Mouse (Mus musculus) right cerebral cortex, postnatal 10 days (tissue): ENCODE measurements around the gene Loxl1.
"Not testable (repeated sequence)": the region's sequence is repeated elsewhere in the genome, so short reads cannot be mapped to it uniquely, and the experiment has no call there.

ENCODE experiments used
- DNase-seq, 2 experiments: peaks; one replicate each; pipeline ENCODE4 v3.0.0; 2021; ENCODE audit warnings: low spot score in 2 of 2

Loxl1 gene

DNA sequence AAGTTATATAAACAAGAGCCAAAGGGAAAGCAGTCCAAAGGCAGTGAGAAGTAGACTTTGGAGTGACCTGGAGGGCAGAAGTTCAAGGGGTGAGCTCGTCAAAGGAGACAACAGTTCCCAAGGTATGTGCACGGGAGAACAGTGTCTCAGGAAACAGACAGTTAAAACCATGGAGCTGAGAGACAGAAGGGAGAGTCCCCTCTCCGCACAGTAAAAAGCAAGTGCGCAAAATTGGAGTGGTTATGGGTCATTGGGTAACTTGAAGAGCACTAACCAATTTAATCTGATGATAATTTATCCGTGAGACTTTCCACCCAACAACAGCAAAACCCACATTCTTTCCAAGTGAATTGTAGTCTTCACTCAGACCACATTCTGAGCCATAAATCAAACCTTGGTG is 36.6 kb downstream of the Loxl1 start:
- DNase-seq = no peak

DNA sequence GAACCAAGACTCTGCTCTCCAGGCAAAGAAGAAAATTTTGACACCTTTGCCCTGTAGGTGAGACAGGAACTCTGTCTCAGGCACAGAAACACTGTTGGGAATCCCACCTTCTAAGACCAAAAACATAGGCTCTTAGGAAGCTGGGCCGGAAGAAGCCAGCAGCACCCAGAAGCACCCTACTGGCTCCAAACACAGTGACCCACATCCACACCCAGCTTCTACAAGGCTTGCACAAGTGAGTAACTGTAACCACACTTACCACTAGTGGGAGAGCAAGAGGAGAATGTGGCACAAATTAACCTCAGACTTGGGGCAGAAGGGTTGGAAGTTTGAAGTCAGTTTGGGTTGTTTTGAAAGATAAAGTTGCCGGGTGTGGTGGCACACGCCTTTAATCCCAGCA is 37.2 kb downstream of the Loxl1 start:
- DNase-seq = no peak

DNA sequence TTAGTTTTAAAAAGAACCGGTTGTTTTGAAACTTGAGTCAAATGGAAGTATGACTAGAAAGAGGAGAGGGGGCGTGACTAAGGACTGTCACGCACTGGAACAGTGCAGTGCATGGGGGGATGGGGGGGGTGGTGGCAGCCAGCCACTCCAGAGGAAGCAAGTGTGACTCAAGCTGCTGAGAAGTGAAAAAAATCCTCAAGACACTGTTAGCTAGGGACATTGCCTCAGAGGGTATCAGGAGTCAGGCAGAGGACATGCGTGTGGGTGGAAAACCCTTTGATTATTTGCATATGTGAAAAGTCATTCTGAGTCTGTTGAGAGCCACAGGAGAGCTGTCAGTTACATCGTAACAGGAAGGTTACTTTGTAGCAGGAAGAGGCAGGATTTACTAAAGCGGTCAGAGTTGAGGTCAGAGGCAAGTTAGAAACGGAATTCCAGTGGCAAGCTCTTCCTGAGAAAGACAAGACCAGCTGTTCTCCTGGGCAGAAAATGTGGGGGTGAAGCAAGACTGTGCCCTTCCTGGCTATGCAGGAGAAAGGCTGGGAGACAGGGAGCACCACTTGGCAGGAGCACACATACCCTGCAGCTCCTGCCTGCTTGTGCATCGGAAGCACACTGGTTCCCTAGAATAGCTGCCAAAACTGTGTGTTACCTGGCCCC is 37.7 kb downstream of the Loxl1 start:
- no peak for DNase-seq

DNA sequence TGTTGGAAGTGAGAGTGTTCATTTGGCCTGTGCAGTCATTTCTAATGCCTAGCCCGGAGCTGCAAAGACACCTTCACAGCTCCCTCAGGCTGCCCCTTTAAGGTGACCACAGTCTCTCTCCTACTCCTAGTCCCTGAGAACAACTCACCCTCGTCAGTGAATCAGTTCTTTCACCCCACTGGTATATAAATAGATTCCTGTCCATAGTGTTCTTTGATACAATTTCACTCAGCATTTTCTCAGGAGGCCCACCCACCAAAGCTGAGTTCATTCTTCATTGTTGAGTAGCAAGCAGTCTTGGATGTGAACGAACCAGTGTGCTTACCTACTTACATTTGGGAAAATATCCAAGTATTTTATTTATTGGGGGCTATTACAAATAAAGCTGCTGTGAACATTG is 38.4 kb downstream of the Loxl1 start:
- DNase-seq = no peak

DNA sequence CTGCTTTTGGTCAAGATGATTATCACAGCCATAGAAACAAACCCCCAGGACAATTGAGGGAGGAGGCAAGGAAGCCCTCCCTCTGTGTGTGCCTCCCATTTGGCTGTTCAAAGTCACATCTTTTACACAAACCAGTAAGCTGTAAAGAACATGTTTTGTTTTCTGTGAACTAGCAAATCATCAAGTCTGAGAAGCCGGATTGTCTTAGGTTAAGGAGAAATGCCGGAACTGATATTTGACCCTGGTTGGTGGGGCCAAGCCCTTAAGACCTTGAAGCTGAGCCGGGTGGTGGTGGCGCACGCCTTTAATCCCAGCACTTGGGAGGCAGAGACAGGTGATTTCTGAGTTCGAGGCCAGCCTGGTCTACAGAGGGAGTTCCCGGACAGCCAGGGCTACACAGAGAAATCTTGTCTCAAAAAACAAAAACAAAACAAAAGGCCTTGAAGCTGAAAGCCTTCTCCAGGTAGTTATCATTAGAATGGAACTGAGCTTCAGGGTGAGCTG is 38.8 kb downstream of the Loxl1 start:
- no peak for DNase-seq

DNA sequence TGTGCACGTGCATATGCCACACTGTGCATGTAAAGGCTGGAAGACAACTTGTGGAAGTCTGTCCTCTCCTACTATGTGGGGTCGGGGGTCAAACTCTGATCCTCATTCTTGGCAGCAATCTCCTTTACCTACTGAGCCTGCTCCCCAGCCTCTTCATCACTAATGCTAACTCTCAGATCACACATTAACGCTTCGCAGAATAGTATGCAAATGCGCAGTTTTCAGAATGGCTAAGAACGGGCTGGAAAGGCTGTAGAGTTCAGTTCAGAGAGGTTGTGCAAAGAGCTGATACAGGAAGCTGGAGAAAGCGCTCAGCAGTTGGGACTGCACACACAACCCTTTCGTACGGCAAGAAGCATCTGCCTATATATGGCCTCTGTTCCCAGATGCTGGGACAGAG is 40.1 kb downstream of the Loxl1 start:
- DNase-seq = no peak

DNA sequence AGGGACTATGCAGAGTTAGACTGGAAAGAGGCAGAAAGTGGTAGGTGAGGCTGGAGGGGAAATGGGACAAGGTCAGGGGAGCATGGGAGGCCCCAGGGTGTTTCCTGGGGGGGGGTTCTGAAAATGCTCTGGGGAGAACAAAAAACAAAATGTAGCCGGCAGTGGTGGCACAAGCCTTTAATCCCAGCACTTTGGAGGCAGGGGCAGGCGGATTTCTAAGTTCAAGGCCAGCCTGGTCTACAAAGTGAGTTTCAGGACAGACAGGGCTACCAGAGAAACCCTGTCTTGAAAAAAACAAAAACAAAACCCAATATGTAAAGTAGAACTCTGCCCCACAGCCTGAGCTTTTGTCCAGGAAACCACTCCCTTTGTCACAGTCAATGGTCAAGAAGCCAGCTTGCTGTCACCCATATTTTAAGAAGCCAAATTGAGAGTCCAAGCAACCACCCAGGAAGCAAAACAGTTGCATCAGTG is 40.9 kb downstream of the Loxl1 start:
- DNase-seq = no peak

DNA sequence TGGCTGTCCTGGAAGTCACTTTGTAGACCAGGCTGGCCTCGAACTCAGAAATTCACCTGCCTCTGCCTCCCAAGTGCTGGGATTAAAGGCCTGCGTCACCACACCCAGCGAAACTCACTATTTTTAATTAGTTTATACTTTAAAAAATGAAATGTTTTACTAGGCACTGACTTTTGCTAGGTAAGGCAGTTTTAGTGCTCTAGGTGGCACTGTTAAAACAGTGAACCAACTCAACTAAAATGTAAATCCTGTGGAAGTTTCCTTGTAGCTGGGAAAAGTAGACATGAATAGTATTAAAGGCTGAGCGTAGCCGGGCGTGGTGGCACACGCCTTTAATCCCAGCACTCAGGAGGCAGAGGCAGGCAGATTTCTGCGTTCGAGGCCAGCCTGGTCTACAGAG is 41.4 kb downstream of the Loxl1 start:
- DNase-seq = not testable (repeated sequence)

DNA sequence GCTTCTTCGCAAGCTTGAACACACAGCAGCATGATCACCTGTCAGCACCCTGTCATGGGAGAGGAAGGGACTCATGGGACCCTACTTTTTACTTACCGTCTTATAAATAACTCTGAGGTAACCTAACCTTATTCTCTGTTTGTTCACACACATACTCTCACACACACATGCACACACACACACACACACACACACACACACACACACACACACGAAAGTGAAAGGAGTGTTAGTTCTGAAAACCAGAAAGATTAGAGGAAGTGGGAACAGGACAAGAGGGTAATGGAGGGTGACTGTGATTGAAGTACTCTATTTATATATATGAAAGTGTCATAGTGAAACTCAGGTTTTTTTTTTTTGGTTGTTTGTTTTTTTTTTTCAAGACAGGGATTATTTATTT is 41.9 kb downstream of the Loxl1 start:
- no peak for DNase-seq

DNA sequence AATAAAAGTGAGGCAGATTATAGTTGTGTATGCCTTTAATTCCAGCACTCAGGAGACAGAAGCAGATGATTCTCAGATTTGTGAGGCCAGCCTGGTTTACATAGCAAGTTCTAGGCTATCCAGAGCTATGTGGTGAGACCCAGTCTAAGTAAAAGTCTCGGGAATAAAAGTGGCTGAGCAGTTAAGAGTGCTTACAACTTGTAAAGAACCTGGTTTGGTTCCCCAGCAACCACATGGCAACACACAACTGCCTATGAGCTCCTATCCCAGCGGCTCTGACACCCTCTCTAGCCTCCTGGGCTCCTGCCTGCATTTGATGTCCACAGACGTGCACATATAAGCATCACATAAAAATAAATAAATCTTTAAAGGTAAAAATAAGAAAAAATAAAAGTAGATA is 42.9 kb downstream of the Loxl1 start:
- no peak for DNase-seq

DNA sequence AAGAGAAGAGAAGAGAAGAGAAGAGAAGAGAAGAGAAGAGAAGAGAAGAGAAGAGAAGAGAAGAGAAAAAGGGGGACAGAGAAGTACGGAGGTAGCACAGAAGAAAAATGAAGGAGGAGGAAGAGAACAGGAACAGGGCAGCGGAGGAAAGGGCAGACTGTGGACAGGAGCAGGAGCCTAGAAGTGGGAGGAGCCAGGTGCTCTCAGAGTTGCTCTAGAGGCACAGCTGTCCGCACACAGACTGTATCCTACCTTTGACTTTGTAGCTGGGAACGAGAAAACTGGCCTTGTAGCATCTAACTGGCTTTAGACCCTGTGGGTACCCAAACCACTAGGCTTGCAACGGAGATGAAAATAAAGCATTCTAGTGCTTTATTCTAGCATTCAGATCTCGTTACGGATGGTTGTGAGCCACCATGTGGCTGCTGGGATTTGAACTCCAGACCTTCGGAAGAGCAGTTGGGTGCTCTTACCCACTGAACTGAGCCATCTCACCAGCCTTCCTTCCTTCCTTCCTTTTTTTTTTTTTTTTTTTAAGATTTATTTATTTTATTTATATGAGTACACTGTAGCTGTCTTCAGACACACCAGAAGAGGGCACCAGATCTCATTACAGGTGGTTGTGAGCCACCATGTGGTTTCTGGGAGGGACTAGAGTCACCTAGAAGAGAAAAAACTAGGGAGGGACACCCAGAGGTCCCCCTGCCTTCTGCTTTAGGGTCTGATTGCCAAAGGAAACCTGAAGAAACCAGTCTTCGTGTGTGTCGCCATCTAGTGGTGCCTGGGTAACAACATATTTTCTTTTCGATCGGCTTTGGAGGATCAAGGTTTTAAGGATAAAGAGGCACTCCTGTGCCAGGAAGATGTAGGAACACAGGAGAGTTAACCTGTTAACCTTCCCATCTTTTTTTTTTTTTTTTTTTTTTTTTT is 44.3 kb downstream of the Loxl1 start:
- DNase-seq = peak; percentile 69 to 70

DNA sequence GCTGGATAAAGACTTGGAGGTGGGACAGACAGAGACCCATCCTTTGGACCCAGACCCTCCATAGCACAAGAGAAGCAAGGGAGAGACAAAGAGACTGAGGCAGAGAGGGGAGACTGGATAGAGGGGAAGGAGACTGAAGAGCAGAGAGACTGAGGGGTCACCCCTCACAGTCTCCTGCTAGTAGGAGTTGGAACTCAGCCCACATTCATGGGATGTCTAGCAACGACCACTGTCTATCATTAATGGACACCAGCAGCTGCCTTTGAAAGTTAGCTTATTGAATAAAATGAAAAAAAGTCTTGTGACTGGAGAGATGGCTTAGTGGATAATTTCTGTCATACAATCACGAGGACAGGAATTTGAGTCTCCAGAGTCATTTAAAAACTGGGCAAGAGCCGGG is 45.9 kb downstream of the Loxl1 start:
- no peak for DNase-seq

DNA sequence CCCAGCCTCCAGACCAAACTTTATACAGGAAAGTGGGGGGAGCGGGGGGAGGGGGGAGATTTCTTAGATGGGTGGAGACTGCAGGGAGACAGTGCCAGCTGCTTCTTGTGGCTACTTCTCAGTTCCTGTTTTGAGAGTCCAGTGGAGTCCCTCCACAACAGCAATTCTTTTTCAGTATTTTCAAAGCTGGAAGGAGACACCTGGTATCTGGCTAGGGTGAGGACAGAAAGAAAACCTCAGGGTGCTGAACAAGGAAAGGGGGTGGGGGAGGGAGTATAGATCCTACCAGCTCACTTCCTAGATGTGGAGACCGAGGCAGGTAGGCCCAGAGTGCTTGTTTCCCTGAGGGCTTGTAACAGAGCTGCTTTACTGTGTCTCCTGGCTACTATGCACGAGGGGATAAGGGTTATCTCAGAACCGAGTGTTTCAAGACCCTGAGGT is 46.4 kb downstream of the Loxl1 start:
- no peak for DNase-seq

DNA sequence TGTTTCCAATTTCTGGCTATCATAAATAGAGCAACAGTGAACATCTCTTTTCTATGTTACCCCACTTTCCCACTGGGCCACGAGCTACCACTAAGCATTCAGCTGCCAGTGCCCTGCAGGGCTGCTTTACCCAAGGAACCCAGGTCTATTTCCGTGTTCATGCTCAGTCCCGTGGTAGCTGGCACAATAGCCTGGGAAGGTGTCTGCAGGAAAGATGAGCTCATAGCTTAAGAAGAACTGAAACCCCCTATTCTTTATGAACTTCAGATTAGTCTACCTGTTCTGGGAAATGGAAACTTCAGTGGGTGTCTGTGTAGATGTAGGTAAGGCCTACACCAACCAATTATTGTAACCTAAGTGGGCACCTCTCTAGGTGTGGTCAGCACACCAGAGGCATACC is 47.6 kb downstream of the Loxl1 start:
- DNase-seq = no peak

DNA sequence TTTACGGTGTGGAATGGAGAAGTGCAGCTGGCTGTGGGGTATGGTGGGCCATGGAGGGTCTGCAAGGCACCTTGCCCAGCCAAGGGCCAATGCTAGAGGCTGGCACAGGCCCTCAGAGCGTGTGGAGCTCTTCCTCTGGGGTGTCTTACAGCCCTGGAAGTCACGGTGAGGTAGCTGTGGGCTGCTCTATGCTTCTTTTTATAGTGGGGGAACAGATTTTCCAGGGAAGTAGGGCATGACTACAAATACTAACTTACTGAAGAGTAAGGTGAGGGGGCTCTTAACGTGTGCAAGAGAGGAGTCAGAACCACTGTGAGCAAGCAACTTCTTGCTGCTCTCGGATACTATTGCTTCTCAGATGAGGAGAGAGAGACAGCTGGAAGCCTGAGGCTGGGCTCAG is 50.5 kb downstream of the Loxl1 start:
- DNase-seq = no peak

DNA sequence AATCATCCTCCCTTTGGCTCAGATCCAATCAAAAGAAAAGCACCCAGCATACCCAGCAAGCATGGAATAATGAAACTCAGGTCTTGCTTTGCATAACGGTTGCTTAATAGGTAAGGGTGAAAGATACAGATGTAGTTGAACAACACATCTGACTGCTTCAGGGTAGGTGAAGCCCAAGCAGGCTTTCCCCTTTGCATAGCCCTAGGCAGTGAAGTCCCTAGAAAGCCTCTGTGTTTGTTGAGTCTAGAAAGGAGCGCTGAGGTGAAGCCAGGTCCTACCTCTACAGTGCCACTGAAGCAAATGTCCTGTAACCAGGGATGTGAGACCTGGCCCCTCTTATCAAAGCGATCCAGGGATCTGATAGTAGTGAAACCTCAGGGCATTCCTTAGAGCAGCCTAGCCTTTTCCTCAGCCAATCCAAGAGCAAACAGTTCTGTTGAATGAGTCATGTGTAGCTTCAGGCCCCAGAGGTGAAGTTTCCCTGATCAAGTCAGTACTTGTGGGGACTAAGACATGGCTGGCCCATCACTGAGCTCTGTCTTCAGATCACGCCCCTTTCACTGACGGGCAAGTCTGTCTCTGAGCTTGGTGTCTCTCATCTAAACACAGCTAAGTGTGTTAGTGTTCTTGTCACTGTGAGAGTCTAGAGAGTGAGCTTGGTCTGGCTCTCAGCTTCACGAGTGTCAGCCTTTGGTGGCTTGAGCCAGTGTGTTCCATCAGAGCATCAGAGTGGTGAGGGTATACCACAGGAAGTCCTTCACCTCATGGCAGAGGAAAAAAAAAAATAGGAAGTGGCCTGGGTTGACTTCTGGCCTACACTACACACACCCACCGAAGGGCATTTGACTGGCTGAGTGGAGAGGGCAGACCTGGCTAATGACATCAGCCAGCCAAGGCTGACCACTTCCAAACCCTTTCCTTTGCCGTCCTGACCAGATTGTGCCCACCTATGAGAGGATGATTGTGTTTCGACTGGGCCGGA is 57.0 kb downstream of the Loxl1 start:
- no peak for DNase-seq

DNA sequence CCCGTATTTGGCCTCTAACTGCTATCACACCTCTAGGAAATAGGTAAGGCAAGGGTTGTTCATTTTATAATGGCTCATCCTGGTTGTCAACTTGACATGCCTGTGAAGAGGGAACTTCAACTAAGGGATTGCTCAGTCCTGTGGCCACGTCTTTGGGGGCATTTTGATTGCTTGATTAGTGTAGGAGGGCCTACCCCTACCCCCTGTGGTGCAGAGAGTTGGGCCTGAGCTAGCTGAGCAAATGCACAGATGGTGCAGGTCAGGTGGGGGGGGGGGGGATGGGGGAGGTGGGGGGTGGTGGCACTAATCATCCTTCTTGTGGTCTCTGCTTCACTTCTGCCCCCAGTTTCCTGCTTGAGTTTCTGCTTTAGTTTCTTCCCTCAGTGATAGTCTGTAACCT is 57.9 kb downstream of the Loxl1 start:
- no peak for DNase-seq

DNA sequence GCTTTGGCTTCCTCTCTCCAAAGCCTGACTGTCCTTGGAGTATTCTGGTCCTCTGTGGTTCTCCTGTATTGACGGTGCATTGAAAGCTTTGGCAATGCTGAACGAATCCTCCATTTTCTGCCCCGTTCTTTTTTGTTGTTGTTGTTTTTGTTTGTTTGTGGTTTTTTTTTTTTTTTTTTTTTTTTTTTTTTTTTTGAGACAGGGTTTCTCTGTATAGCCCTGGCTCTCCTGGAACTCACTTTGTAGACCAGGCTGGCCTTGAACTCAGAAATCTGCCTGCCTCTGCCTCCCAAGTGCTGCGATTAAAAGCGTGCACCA is 59.2 kb downstream of the Loxl1 start:
- DNase-seq = not testable (repeated sequence)

DNA sequence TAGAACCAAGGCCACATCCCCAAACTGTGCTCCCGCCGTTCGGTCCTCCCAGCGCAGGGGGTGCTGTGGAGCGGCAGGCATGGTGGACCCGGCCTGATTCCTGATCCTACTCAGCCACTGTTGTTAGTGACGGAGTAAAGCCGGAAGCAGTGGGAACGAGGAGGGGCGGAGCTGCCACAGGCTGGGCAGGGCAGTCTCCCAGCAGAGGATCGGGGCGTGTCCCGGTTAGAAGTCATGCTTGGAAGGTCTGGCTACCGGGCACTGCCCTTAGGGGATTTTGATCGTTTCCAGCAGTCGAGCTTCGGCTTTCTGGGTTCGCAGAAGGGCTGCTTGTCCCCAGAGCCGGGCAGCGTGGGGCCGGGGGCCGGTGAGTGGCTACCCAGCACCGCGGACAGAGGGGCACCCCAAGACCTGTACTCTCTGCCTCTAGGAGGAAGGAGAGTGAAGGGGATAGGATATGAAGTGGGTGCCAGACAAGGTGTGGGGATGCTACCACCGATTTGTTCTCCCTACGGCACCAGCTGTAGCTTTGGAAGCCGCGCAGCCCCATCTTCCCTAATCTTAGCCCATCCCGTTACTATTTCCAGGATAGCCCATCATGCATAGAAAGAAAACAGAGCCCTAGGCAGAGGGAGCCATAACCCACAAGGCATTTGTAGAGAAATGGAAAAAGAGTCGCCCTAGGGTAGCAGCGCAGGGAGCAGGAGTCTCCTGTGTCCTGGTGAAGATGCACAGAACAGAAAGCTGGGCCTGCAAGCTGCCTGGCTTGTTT is 59.8 kb downstream of the Loxl1 start, which contains the start of gene Stoml1:
Gene Stoml1 (plus strand): TSS at position 132 of the 772 bp plus-strand sequence.
- DNase-seq = peak; percentile 94 to 95

DNA sequence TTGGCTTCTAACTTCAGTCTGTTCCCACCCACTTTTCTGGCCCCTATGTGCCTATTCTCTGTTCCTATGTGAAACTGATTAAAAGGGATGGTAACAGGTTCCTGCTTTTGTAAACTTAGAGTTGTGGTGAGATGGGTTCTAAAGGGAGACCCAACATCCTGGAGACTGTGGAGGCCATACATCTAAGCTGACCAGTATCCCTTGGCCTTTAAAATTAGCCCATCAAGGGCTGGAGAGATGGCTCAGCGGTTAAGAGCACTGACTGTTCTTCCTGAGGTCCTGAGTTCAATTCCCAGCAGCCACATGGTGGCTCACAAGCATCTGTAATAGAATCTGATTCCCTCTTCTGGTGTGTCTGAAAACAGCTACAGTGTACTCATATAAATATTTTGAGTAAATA is 62.3 kb downstream of the Loxl1 start:
- DNase-seq = not testable (repeated sequence)

DNA sequence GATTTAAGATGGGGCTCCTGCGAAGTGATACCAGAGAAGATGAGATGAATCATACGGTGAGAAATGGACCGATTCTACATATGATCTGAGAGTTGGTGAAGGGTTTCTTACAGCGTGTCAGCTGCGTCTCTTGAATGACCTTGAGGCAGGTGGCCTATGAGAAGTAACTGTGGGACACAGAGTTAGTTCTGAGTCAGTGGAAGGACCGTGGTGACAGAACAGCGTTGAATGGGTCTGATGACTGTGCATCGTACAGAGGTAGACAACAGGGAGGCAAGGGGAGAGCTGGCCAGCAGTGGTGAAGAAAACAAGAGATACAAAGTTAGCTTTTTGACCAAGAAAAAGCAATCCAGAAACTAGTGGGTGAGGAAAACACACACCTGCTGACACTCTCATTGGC is 62.7 kb downstream of the Loxl1 start:
- DNase-seq = no peak
